Mouse (Mus musculus) C2C12 (cell line): Measurements from ENCODE around the gene Maf. TPM values are rescaled to one million over a fixed set of nuclear protein-coding genes. Genes with fewer than 3 reads are reported as not detected.
A peak's percentile ranks its signal among the peaks of the same experiment; 100 is the strongest.

Source experiments
- H3K27me3 ChIP-seq: one replicate; pipeline ENCODE4 v1.6.1; 2011; ENCODE audit not compliant: control insufficient read depth, insufficient read depth, insufficient read length
- H3K36me3 ChIP-seq: one replicate; pipeline ENCODE4 v1.6.1; 2011; ENCODE audit not compliant: control insufficient read depth, insufficient read depth
- H3K4me3 ChIP-seq: one replicate; pipeline ENCODE4 v1.5.1; 2011; ENCODE audit warnings: mild to moderate bottlenecking, control low read depth; ENCODE audit not compliant: poor library complexity, insufficient read depth, severe bottlenecking
- H3K79me2 ChIP-seq: one replicate; pipeline ENCODE4 v1.6.1; 2011; ENCODE audit not compliant: control insufficient read depth, insufficient read depth
- H3K79me3 ChIP-seq: one replicate; pipeline ENCODE4 v1.6.1; 2011; ENCODE audit warnings: low read depth, control low read depth
- H3ac ChIP-seq: one replicate; pipeline ENCODE3; 2011; ENCODE audit warnings: low read depth; ENCODE audit not compliant: control insufficient read depth, insufficient read length
- CEBPB ChIP-seq: IDR thresholded peaks from one replicate; pipeline ENCODE4 v1.6.1; 2011; ENCODE audit warnings: low read depth, mild to moderate bottlenecking, control low read depth, moderate library complexity
- CTCF ChIP-seq: IDR thresholded peaks from one replicate; pipeline ENCODE4 v1.5.1; 2011; ENCODE audit not compliant: control insufficient read depth, insufficient read depth, insufficient read length
- FOSL1 ChIP-seq: IDR thresholded peaks from one replicate; pipeline ENCODE4 v1.8.0; 2011; ENCODE audit warnings: mild to moderate bottlenecking, low read length; ENCODE audit not compliant: poor library complexity, insufficient read depth, severe bottlenecking
- MAX ChIP-seq: IDR thresholded peaks from one replicate; pipeline ENCODE4 v1.6.1; 2011; ENCODE audit warnings: mild to moderate bottlenecking, control low read depth
- MYOD1 ChIP-seq: IDR thresholded peaks from one replicate; pipeline ENCODE4 v1.6.1; 2011; ENCODE audit warnings: low read depth; ENCODE audit not compliant: control insufficient read depth, insufficient read length
- MYOG ChIP-seq: IDR thresholded peaks from one replicate; pipeline ENCODE4 v1.6.1; 2011; ENCODE audit not compliant: control insufficient read depth, insufficient read length; ENCODE audit errors: extremely low read depth
- USF1 ChIP-seq: IDR thresholded peaks from one replicate; pipeline ENCODE4 v1.6.1; 2011; ENCODE audit warnings: low read depth, mild to moderate bottlenecking, control low read depth, moderate library complexity
- long read RNA-seq, 2 experiments: library from polyadenylated mRNA; unstranded; transcript quantifications; one replicate each; pipeline ENCODE4 v2.0.0; 2019 to 2020
- polyA plus RNA-seq: library from polyadenylated mRNA; unstranded; fragments of >200 nt; fragmentation: generic; extraction: Trizol; gene quantifications from one replicate; pipeline ENCODE4 v1.2.1, GENCODE M21; 2012; ENCODE audit warnings: missing spikeins

The Maf gene
- polyA plus RNA-seq: 0.60 TPM
- long read RNA-seq, experiment 1, partial matches to known transcripts: 0 of 1 reads
- long read RNA-seq, experiment 1, other reads (novel, unspliced or antisense): 0 of 1 reads
- long read RNA-seq, experiment 2: 0 reads

- Histone ChIP-seq H3K36me3 (no peaks in the 10 kb centered on the region), H3K79me3 (no peaks in the 10 kb centered on the region), H3ac (peak within 1 kb of the TSS; percentile 7), H3K79me2 (no peaks in the 10 kb centered on the region), H3K27me3 (no peaks in the 10 kb centered on the region), H3K4me3 (peak within 1 kb of the TSS; percentile 31)
- TF ChIP-seq MYOD1: no peak
- no peak for TF ChIP-seq CTCF
Measured at GRCm38 (mm10) chr8:115707731-115708590, at the start of gene Maf. TSS of gene Maf (minus strand) at chr8:115707794.

DNA sequence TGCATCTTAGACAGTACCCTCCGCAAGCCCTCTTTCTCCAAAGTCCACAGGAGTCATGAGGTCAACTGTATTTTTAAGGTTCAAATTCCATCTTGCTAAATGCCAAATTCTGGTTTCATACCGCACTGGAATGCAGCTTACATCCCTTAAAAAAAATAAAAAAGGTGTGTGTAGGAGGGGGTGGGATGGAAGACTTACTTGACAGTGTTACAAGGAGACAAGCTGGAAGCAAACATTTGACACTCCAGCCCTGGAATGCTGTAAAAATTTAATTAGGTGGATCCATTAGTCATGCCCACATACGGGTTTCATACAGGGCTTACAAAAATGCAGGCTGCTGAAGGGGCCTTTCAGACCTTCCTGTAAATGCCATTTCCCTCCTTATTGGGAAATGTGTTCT, 49.4 kb upstream of the Maf start:
- Histone ChIP-seq H3K27me3 (no peaks in the 10 kb centered on the region), H3ac (no peak overlapping the region), H3K79me2 (no peaks in the 10 kb centered on the region), H3K79me3 (no peaks in the 10 kb centered on the region), H3K36me3 (no peaks in the 10 kb centered on the region), H3K4me3 (no peak overlapping the region)
- TF ChIP-seq MYOG: no peak
- TF ChIP-seq CTCF: no peak
- no peak for TF ChIP-seq MYOD1
- no peak for TF ChIP-seq MAX
- TF ChIP-seq CEBPB: no peak
- TF ChIP-seq FOSL1: no peak
- no peak for TF ChIP-seq USF1

GRCm38 (mm10) chr8:115756027-115756426, 48.4 kb upstream of the Maf start:
- TF ChIP-seq CEBPB: peak; percentile 13
- no peak for TF ChIP-seq MYOG
- no peak for TF ChIP-seq MYOD1
- Histone ChIP-seq H3K79me3 (no peaks in the 10 kb centered on the region), H3K27me3 (no peaks in the 10 kb centered on the region), H3K4me3 (no peak overlapping the region), H3K36me3 (no peaks in the 10 kb centered on the region), H3ac (no peak overlapping the region), H3K79me2 (no peaks in the 10 kb centered on the region)

- H3K79me2 ChIP-seq: no peaks in the 10 kb centered on the region
Measured at GRCm38 (mm10) chr8:115754694-115755093, 47.1 kb upstream of the Maf start.

GRCm38 (mm10) chr8:115753801-115754200, 46.2 kb upstream of the Maf start:
- no peak overlapping the region for H3ac ChIP-seq
- TF ChIP-seq MAX: no peak
- no peak for TF ChIP-seq CEBPB
- no peak for TF ChIP-seq CTCF
- no peak for TF ChIP-seq MYOD1
- TF ChIP-seq FOSL1: no peak
- no peaks in the 10 kb centered on the region for H3K79me3 ChIP-seq
- no peak overlapping the region for H3K4me3 ChIP-seq
- H3K79me2 ChIP-seq: no peaks in the 10 kb centered on the region
- H3K27me3 ChIP-seq: no peaks in the 10 kb centered on the region
- no peaks in the 10 kb centered on the region for H3K36me3 ChIP-seq

More at GRCm38 (mm10) chr8:115754694-115755093, 47.1 kb upstream of the Maf start:
- no peaks in the 10 kb centered on the region for H3K36me3 ChIP-seq
- no peaks in the 10 kb centered on the region for H3K79me3 ChIP-seq
- H3K4me3 ChIP-seq: no peak overlapping the region
- no peak for TF ChIP-seq MYOG
- TF ChIP-seq FOSL1: no peak
- TF ChIP-seq MYOD1: no peak
- no peak for TF ChIP-seq CTCF
- no peak for TF ChIP-seq MAX
- peak; percentile 62 for TF ChIP-seq CEBPB
- TF ChIP-seq USF1: no peak
- no peaks in the 10 kb centered on the region for H3K27me3 ChIP-seq
- H3ac ChIP-seq: no peak overlapping the region

- Histone ChIP-seq H3K4me3 (no peak overlapping the region), H3K79me3 (no peaks in the 10 kb centered on the region), H3ac (no peak overlapping the region), H3K36me3 (no peaks in the 10 kb centered on the region), H3K79me2 (no peaks in the 10 kb centered on the region), H3K27me3 (no peaks in the 10 kb centered on the region)
- TF ChIP-seq FOSL1 (no peak), MYOG (no peak), CTCF (no peak), MYOD1 (no peak), MAX (no peak)
Measured at GRCm38 (mm10) chr8:115747426-115747825, 39.8 kb upstream of the Maf start.
